ENCODE assay signal across 8 mouse cellular contexts in genomic region chr14:61683791-61684411, GRCm38 (mm10).
A peak's percentile ranks its signal among the peaks of the same experiment; 100 is the strongest.
DNase-seq lines count a peak whose midpoint lies in the region; ATAC-seq and TF ChIP-seq lines count a peak whose summit lies in the region.

No protein-coding gene starts in this region.

- no peaks in the 10 kb centered on the region for H3K36me3 ChIP-seq in forebrain, postnatal 0 days (ENCODE audit: insufficient read depth)

- H3K9ac ChIP-seq in forebrain, postnatal 0 days = 0 out of 2 replicates have a peak overlapping the region, but pooled peaks have one; percentile 82

- peak overlapping the region; percentile 22 for H3K4me2 ChIP-seq in forebrain, postnatal 0 days (ENCODE audit: low read depth)

- no peak for ATAC-seq in forebrain, postnatal 0 days

- WGBS in forebrain, postnatal 0 days = 39% methylated on average over 19 of the region's 19 CpGs

- no peaks in the 10 kb centered on the region; the same call in 1 of the 2 replicates for H3K27me3 ChIP-seq in forebrain, postnatal 0 days (ENCODE audit: insufficient read depth, low read length)

- no peak overlapping the region for H3K4me3 ChIP-seq in forebrain, postnatal 0 days (ENCODE audit: low read depth, low read length)

- peaks cover 4% of the 10 kb centered on the region for H3K4me1 ChIP-seq in forebrain, postnatal 0 days (ENCODE audit: insufficient read depth)

- no peak for TF ChIP-seq CTCF in forebrain, postnatal 0 days (IDR thresholded peaks at IDR 0.05; ENCODE audit: low read depth)

- H3K9me3 ChIP-seq in forebrain, postnatal 0 days (ENCODE audit: low read length) = no peaks in the 10 kb centered on the region

- H3K27ac ChIP-seq in forebrain, postnatal 0 days (ENCODE audit: low read depth, low read length) = no peak overlapping the region

- DNase-seq in layer of hippocampus, postnatal 10 days (ENCODE audit: low spot score in 2 of 2) = peak; percentile 12 to 23
- no peak for DNase-seq in layer of hippocampus, adult 8-10 months (ENCODE audit: low spot score in 2 of 2)
- peak; percentile 51 for DNase-seq in adrenal gland, postnatal 14 days
- peak; percentile 30 for DNase-seq in forebrain, postnatal 0 days
- DNase-seq in kidney, adult 9 months = peak; percentile 16
- peak; percentile 39 for DNase-seq in lung, postnatal 14 days
- peak; percentile 43 for DNase-seq in testis, postnatal 14 days (ENCODE audit: low spot score)
- DNase-seq in natural killer cell, adult 2 months (ENCODE audit: low spot score in 2 of 2) = no peak

Comparison
In these comparisons a context has a peak if more than half of its experiments do, and no peak if none do; other contexts are left out.
1. DNase-seq: peak in layer of hippocampus, postnatal 10 days (2 of 2), adrenal gland, postnatal 14 days (single experiment), forebrain, postnatal 0 days (single experiment), kidney, adult 9 months (single experiment), lung, postnatal 14 days (single experiment) and testis, postnatal 14 days (single experiment); none in layer of hippocampus, adult 8-10 months (0 of 2) and natural killer cell, adult 2 months (0 of 2).